Mouse (Mus musculus) spleen, postnatal 14 days (tissue): ENCODE results near the gene Gm4175.
"Not testable (repeated sequence)": the region's sequence is repeated elsewhere in the genome, so short reads cannot be mapped to it uniquely, and the experiment has no call there.

Source experiments
- DNase-seq, 2 experiments: peaks; one replicate each; pipeline ENCODE4 v3.0.0; 2021 to 2022; ENCODE audit warnings: low spot score in 2 of 2

Gm4175 gene

DNA sequence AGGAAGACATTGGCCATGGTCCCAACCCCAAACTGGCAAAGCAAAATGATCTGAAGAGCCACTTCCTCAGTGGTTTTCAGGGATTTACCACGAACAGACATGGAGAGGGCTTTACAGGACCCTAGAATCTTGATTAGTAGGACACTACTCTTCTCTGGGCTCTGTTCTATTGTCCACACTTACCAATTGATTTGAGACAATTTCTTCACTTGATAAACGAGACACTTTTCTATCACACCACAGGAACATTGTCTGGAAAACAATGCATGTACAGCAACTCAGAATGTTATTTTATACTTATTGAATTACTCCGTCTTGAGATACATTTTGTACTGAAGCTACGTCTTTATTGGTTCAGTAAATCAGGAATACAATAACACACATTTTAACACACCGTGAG, at the start of gene Gm4175:
Gm4175 (minus strand) TSS at position 101 of the 400 bp plus-strand sequence.
- DNase-seq: not testable (repeated sequence)

DNA sequence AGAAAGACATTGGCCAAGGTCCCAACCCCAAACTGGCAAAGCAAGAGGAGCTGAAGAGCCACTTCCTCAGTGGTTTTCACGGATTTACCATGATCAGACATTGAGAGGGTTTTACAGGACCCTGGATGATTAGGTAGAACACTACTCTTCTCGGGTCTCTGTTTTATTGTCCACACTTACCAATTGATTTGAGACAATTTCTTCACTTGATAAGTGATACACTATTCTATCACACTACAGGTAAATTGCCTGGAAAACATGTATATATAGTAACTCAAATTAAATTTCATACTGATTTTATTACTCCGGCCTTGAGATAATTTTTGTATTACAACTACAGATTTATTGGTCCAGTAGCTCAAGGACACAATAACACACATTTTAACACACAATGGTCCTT, 35.4 kb upstream of the Gm4175 start, which contains the start of gene Gm4177:
Gm4177 (minus strand) TSS at position 101 of the 400 bp plus-strand sequence.
- DNase-seq: not testable (repeated sequence)
